Mouse (Mus musculus): Measurements from ENCODE around the gene Dusp10.

Gene Dusp10

GRCm38 (mm10) chr1:184100927-184101749 lies 88.0 kb downstream of the Dusp10 start:
- DNase-seq (ENCODE audit: low read depth, low spot score), result no peak

GRCm38 (mm10) chr1:184101750-184102046 lies 88.6 kb downstream of the Dusp10 start:
- no peak for DNase-seq (ENCODE audit: low read depth, low spot score)

DNA sequence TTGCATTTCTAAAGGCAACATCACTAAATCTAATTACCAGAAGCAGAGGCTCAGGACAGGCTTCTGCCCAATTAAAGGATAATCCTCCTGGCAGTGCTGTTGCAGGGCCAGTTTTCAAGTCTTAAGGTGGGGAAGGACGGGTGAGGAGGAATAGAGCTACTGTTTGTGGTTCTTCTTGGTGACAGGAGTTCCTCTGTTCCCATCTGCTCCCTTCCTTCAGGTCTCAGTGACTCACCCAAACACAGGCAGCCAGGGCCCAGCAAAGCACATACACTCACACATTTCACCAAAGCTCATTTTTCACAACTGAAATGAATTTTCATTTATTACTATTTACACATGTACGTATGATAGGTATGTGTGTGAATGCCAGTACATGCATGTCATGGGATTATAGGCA lies 93.7 kb downstream of the Dusp10 start:
- no peak for DNase-seq (ENCODE audit: low read depth, low spot score)

- DNase-seq (ENCODE audit: low read depth, low spot score), result no peak
Observed at GRCm38 (mm10) chr1:184107448-184107847, 94.3 kb downstream of the Dusp10 start.

DNA sequence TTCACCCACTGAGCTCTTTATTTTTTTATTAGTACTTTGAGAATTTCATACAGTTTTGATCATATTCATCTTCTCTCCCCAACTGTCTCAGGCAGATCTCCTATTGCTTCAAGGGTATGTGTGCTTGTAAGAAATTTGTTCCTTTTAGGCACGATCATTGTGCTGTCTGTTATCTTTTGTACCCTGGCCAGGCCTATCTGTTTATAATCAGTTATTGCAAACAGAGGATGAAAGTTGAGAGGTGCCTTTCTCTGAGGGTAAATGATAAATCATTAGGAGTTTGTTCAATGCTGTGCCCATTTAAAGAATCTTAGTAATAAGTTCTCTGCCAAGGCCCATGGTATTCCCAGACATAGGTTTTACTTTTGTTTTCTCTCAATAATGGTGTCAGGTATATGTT lies 95.2 kb downstream of the Dusp10 start:
- no peak for DNase-seq (ENCODE audit: low read depth, low spot score)

GRCm38 (mm10) chr1:184117586-184117985 lies 104.5 kb downstream of the Dusp10 start:
- DNase-seq (ENCODE audit: low read depth, low spot score), result no peak

- no peak for DNase-seq (ENCODE audit: low read depth, low spot score)
Observed at GRCm38 (mm10) chr1:184117991-184118390, 104.9 kb downstream of the Dusp10 start.

GRCm38 (mm10) chr1:184118586-184118985 lies 105.5 kb downstream of the Dusp10 start:
- no peak for DNase-seq (ENCODE audit: low read depth, low spot score)

All from retina, adult 2 months (tissue).